Mouse (Mus musculus) embryonic facial prominence, embryonic 11.5 days (tissue): ENCODE measurements at regions not wholly inside any gene's neighbourhood (a gene's known extent, or its start where the extent isn't known, plus 50 kb on each side); places are given as distances from the start of the nearest gene placed in this dataset.

Experiments used
- ATAC-seq: fragments of 200-750 bp; cut with Nextera tagmentation; replicated peaks from 2 replicates; pipeline ENCODE4 v1.8.0; 2017; ENCODE audit warnings: low read depth; ENCODE audit not compliant: insufficient number of reproducible peaks, low FRiP score, low TSS enrichment
- DNase-seq: peaks from one replicate; pipeline ENCODE4 v3.0.0-alpha.2; 2015; ENCODE audit warnings: low spot score
- H3K27ac ChIP-seq: fragments of 300-500 bp; sonication (generic); replicated peaks from 2 replicates; pipeline ENCODE4 v1.5.1; 2014; ENCODE audit warnings: mild to moderate bottlenecking, low read depth, low read length, control low read depth
- H3K27me3 ChIP-seq: fragments of 300-500 bp; sonication (generic); 2 replicates; pipeline ENCODE4 v1.6.1; 2014; ENCODE audit warnings: mild to moderate bottlenecking, low read length, moderate library complexity, mixed read lengths; ENCODE audit not compliant: control insufficient read depth, insufficient read depth
- H3K36me3 ChIP-seq: fragments of 300-500 bp; sonication (generic); replicated peaks from 2 replicates; pipeline ENCODE4 v1.6.1; 2014; ENCODE audit warnings: low read depth, mild to moderate bottlenecking, low read length, moderate library complexity, mixed read lengths; ENCODE audit not compliant: control insufficient read depth, insufficient read depth
- H3K4me1 ChIP-seq: fragments of 300-500 bp; sonication (generic); 2 replicates; pipeline ENCODE4 v1.6.1; 2014; ENCODE audit warnings: low read length, mixed read lengths; ENCODE audit not compliant: control insufficient read depth, insufficient read depth
- H3K4me2 ChIP-seq: fragments of 300-500 bp; sonication (generic); 2 replicates; pipeline ENCODE4 v1.6.1; 2014; ENCODE audit warnings: low read depth, mild to moderate bottlenecking, control low read depth, low read length, moderate library complexity
- H3K4me3 ChIP-seq: fragments of 300-500 bp; sonication (generic); 2 replicates; pipeline ENCODE4 v1.5.1; 2014; ENCODE audit warnings: low read depth, low read length, control low read depth
- H3K9ac ChIP-seq: fragments of 300-500 bp; sonication (generic); replicated peaks from 2 replicates; pipeline ENCODE4 v1.6.1; 2014; ENCODE audit warnings: mild to moderate bottlenecking, control low read depth, low read length
- H3K9me3 ChIP-seq: fragments of 300-500 bp; sonication (generic); replicated peaks from 2 replicates; pipeline ENCODE4 v1.6.1; 2016; ENCODE audit warnings: mild to moderate bottlenecking, low read length, inconsistent platforms, mixed read lengths; ENCODE audit not compliant: control insufficient read depth
- WGBS: fragments of 180-500 bp; shearing (Covaris S2); extraction: QIAGEN DNeasy Blood & Tissue Kit; methylation state at CpG from one replicate; pipeline ENCODE4 v1.1.7; 2014; 5-methylcytosine and 5-hydroxymethylcytosine counted together

GRCm38 (mm10) chr7:111420698-111421097, 337.9 kb upstream of the Eif4g2 start:
- Histone ChIP-seq H3K27me3 (no peaks in the 10 kb centered on the region), H3K27ac (no peak overlapping the region), H3K4me3 (no peak overlapping the region), H3K4me2 (no peak overlapping the region), H3K4me1 (no peaks in the 10 kb centered on the region), H3K9ac (no peak overlapping the region), H3K36me3 (no peaks in the 10 kb centered on the region), H3K9me3 (no peaks in the 10 kb centered on the region)
- DNase-seq (no peak), ATAC-seq (no peak)
- WGBS: 80% methylated on average over 3 of the region's 3 CpGs

GRCm38 (mm10) chr7:111417735-111418134, 334.9 kb upstream of the Eif4g2 start:
- H3K27me3 ChIP-seq: no peaks in the 10 kb centered on the region
- H3K4me1 ChIP-seq: no peaks in the 10 kb centered on the region
- H3K4me2 ChIP-seq: no peak overlapping the region
- no peaks in the 10 kb centered on the region for H3K36me3 ChIP-seq
- WGBS: 19% methylated on average over 2 of the region's 3 CpGs
- H3K9ac ChIP-seq: no peak overlapping the region
- ATAC-seq: no peak
- DNase-seq: no peak
- no peaks in the 10 kb centered on the region for H3K9me3 ChIP-seq
- no peak overlapping the region for H3K4me3 ChIP-seq
- no peak overlapping the region for H3K27ac ChIP-seq

GRCm38 (mm10) chr7:111416061-111416460, 333.2 kb upstream of the Eif4g2 start:
- Histone ChIP-seq H3K36me3 (no peaks in the 10 kb centered on the region), H3K27ac (no peak overlapping the region), H3K4me2 (no peak overlapping the region), H3K9ac (no peak overlapping the region), H3K27me3 (no peaks in the 10 kb centered on the region), H3K4me1 (no peaks in the 10 kb centered on the region), H3K4me3 (no peak overlapping the region), H3K9me3 (no peaks in the 10 kb centered on the region)
- 81% methylated on average over 6 of the region's 6 CpGs for WGBS
- ATAC-seq: no peak
- no peak for DNase-seq

GRCm38 (mm10) chr7:111413745-111414144, 330.9 kb upstream of the Eif4g2 start:
- H3K27ac ChIP-seq: no peak overlapping the region
- DNase-seq: no peak
- ATAC-seq: no peak
- H3K36me3 ChIP-seq: no peaks in the 10 kb centered on the region
- H3K27me3 ChIP-seq: no peaks in the 10 kb centered on the region
- H3K9me3 ChIP-seq: no peaks in the 10 kb centered on the region
- H3K4me1 ChIP-seq: no peaks in the 10 kb centered on the region
- no peak overlapping the region for H3K4me2 ChIP-seq
- 76% methylated on average over 4 of the region's 4 CpGs for WGBS
- no peak overlapping the region for H3K9ac ChIP-seq
- H3K4me3 ChIP-seq: no peak overlapping the region

GRCm38 (mm10) chr7:111412957-111413356, 330.1 kb upstream of the Eif4g2 start:
- ATAC-seq: no peak
- WGBS: 84% methylated on average over 2 of the region's 2 CpGs

GRCm38 (mm10) chr7:111411386-111411960, 328.6 kb upstream of the Eif4g2 start:
- H3K4me2 ChIP-seq: no peak overlapping the region
- WGBS: 94% methylated on average over 5 of the region's 5 CpGs
- no peak overlapping the region for H3K27ac ChIP-seq
- DNase-seq (no peak), ATAC-seq (no peak)
- no peaks in the 10 kb centered on the region for H3K4me1 ChIP-seq
- no peak overlapping the region for H3K4me3 ChIP-seq
- H3K27me3 ChIP-seq: no peaks in the 10 kb centered on the region
- no peaks in the 10 kb centered on the region for H3K9me3 ChIP-seq
- no peak overlapping the region for H3K9ac ChIP-seq
- no peaks in the 10 kb centered on the region for H3K36me3 ChIP-seq

More at GRCm38 (mm10) chr7:111412957-111413356, 330.1 kb upstream of the Eif4g2 start:
- H3K4me2 ChIP-seq: no peak overlapping the region
- H3K4me1 ChIP-seq: no peaks in the 10 kb centered on the region
- H3K27ac ChIP-seq: no peak overlapping the region
- H3K27me3 ChIP-seq: no peaks in the 10 kb centered on the region
- H3K36me3 ChIP-seq: no peaks in the 10 kb centered on the region
- no peak overlapping the region for H3K4me3 ChIP-seq
- no peak for DNase-seq
- no peak overlapping the region for H3K9ac ChIP-seq
- no peaks in the 10 kb centered on the region for H3K9me3 ChIP-seq

- Histone ChIP-seq H3K9ac (no peak overlapping the region), H3K27ac (no peak overlapping the region), H3K4me2 (no peak overlapping the region), H3K4me1 (no peaks in the 10 kb centered on the region), H3K36me3 (no peaks in the 10 kb centered on the region), H3K9me3 (no peaks in the 10 kb centered on the region), H3K27me3 (no peaks in the 10 kb centered on the region), H3K4me3 (no peak overlapping the region)
- no peak for ATAC-seq
- WGBS: 90% methylated on average over 2 of the region's 2 CpGs
- DNase-seq: no peak
Observed at GRCm38 (mm10) chr7:111395972-111396371, 313.1 kb upstream of the Eif4g2 start.

- ATAC-seq (no peak), DNase-seq (no peak)
- no peaks in the 10 kb centered on the region for H3K36me3 ChIP-seq
- no peak overlapping the region for H3K27ac ChIP-seq
- H3K9ac ChIP-seq: no peak overlapping the region
- H3K4me3 ChIP-seq: no peak overlapping the region
- 76% methylated on average over 6 of the region's 6 CpGs for WGBS
- H3K27me3 ChIP-seq: no peaks in the 10 kb centered on the region
- no peaks in the 10 kb centered on the region for H3K4me1 ChIP-seq
- no peaks in the 10 kb centered on the region for H3K9me3 ChIP-seq
- no peak overlapping the region for H3K4me2 ChIP-seq
Observed at GRCm38 (mm10) chr7:111395111-111395510, 312.3 kb upstream of the Eif4g2 start.
